Mouse (Mus musculus): ENCODE results near the gene Thg1l.
A peak's percentile ranks its signal among the peaks of the same experiment; 100 is the strongest.

DNA sequence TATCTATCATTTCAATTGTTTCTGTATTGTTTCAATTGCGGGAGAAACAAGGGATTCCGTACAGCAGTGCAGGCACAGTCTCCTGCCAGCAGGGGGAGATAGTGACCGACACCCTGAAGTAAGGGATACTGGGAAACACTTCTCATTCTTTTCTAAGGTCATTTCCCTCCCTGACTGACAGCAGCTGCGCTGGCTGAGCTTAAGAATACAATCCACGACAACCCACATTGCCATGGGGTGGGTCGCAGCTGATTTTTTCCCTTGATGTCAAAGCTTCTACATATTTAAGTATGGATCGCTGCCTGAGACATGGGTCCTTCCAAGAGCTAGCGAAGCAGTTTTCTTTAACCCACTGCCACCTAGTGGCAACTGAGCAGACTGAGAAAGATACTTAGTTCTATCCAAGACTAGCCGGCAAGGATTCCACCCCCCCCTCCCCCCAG lies 28.6 kb downstream of the Thg1l start:
- TF ChIP-seq CTCF (IDR thresholded peaks at IDR 0.05; ENCODE audit: extremely low read depth, insufficient read length, insufficient replicate concordance, low read depth, low read length) (peak; percentile 99; the same call in 1 of the 2 replicates), POLR2A (IDR thresholded peaks at IDR 0.05; ENCODE audit: low read depth, low read length) (no peak)
